Mouse (Mus musculus): Measurements from ENCODE around the gene Lasp1. TPM values are rescaled to one million over a fixed set of nuclear protein-coding genes. Genes with fewer than 3 reads are reported as not detected.
A peak's percentile ranks its signal among the peaks of the same experiment; 100 is the strongest.
"Not testable (repeated sequence)": the region's sequence is repeated elsewhere in the genome, so short reads cannot be mapped to it uniquely, and the experiment has no call there.

Gene Lasp1
- total and polyA plus RNA-seq, 2 experiments from 2014 or later = 152 to 153 TPM

DNA sequence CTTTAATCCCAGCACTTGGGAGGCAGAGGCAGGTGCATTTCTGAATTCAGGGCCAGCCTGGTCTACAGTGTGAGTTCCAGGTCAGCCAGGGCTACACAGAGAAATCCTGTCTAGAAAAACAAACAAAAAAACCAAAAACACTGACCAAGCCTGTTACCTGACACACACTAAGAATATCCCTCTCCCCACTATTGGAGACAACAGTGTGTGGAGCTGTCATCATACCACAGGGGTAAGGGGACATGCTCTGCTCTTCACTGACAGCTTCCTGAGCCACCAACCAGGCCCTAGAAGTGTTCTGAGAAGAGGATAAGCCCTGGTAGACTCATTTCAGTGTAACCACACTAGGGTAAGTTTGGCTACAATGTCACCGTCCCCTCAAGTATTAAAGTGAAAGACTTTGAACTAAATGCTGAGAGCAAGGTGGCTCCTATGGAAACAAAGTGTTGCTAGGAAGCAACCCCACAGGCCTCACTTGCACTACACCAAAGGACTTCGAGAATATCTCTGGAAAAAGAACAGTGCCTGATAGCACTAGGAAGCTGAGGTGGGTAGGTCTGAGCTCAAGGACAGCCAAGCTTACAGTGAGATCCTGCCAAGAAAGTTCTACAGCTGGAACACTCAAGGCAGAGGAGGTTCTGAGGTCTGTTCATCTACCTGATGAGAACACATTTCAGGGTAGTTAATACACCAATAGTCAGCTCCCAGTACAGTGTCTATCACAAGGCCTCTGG is 18.7 kb upstream of the Lasp1 start:
- DNase-seq = no peak
- Histone ChIP-seq H3K4me1 (ENCODE audit: insufficient read depth) (peaks cover 8% of the 10 kb centered on the region; the same call in 1 of the 2 replicates), H3K9ac (no peak overlapping the region), H3K4me2 (ENCODE audit: low read depth) (peak overlapping the region; percentile 74), H3K4me3 (ENCODE audit: low read depth, low read length) (no peak overlapping the region), H3K9me3 (ENCODE audit: low read length) (no peaks in the 10 kb centered on the region), H3K27ac (ENCODE audit: low read depth, low read length) (no peak overlapping the region; the same call in 1 of the 2 replicates), H3K27me3 (ENCODE audit: insufficient read depth, low read length) (no peaks in the 10 kb centered on the region), H3K36me3 (ENCODE audit: insufficient read depth) (peaks cover 47% of the 10 kb centered on the region)
- TF ChIP-seq CTCF (IDR thresholded peaks at IDR 0.05; ENCODE audit: low read depth) = no peak
- 84% methylated on average over 2 of the region's 2 CpGs for WGBS
- ATAC-seq = no peak

- ATAC-seq (no peak), DNase-seq (no peak)
- Histone ChIP-seq H3K36me3 (ENCODE audit: insufficient read depth) (peaks cover 41% of the 10 kb centered on the region), H3K27ac (ENCODE audit: low read depth, low read length) (peak overlapping the region; percentile 95; the same call in 1 of the 2 replicates), H3K4me3 (ENCODE audit: low read depth, low read length) (peak overlapping the region; percentile 83), H3K27me3 (ENCODE audit: insufficient read depth, low read length) (no peaks in the 10 kb centered on the region), H3K9ac (peak overlapping the region; percentile 94), H3K4me2 (ENCODE audit: low read depth) (peak overlapping the region; percentile 74), H3K4me1 (ENCODE audit: insufficient read depth) (peaks cover 8% of the 10 kb centered on the region; the same call in 1 of the 2 replicates), H3K9me3 (ENCODE audit: low read length) (no peaks in the 10 kb centered on the region)
- 2% methylated on average over 11 of the region's 11 CpGs for WGBS
- no peak for TF ChIP-seq CTCF (IDR thresholded peaks at IDR 0.05; ENCODE audit: low read depth)
Observed at GRCm38 (mm10) chr11:97781478-97781831, 17.3 kb upstream of the Lasp1 start.

DNA sequence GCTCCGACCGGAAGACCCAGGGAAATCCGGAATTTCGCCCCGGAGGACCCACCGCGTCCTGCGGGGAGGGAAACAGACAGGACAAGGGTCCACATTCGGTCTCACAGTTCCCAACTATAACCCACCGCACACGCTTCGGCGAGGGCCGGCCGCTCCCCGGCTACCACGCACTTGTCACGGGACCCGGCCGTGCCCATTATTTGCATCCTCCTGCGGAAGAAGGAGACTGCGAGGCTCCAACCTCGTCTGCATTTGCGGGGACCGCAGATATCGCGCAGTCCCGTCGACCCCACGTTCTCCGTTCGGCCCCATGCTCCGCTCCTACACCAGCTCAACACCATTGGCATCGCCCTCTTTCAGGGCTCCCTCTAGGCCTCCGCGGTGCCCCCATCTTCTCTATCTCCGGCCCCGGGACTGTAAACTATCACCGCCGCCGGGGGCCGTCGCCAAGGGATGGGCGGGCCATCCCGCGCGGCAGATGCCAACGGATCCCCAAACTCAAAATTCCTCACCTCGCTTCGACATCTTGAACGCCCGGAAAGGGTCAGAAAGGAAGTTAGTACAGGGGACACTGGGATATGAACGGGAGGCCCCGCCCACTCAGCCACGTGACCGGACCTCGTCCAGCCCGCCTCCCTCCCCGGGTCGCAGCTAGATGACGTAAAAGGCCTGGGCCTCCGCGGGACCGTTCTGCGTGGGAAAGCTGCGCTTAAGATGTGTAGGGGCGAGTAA is 16.8 kb upstream of the Lasp1 start, which contains the start of gene Rpl23:
Gene Rpl23 (minus strand): TSS at position 606 of the 732 bp plus-strand sequence.
- under 1% methylated on average over 67 of the region's 67 CpGs for WGBS
- H3K4me3 ChIP-seq (ENCODE audit: low read depth, low read length) = peak within 1 kb of the TSS; percentile 83
- H3K27ac ChIP-seq (ENCODE audit: low read depth, low read length) = peak within 1 kb of the TSS; percentile 95
- TF ChIP-seq CTCF (IDR thresholded peaks at IDR 0.05; ENCODE audit: low read depth) = peak; percentile 5; the same call in 1 of the 2 replicates
- peak within 1 kb of the TSS; percentile 94 for H3K9ac ChIP-seq
- H3K36me3 ChIP-seq (ENCODE audit: insufficient read depth) = peaks cover 36% of the 10 kb centered on the region
- peaks cover 8% of the 10 kb centered on the region; the same call in 1 of the 2 replicates for H3K4me1 ChIP-seq (ENCODE audit: insufficient read depth)
- H3K9me3 ChIP-seq (ENCODE audit: low read length) = no peaks in the 10 kb centered on the region
- peak; percentile 96 for ATAC-seq
- DNase-seq = peak; percentile 99
- peak within 1 kb of the TSS; percentile 74 for H3K4me2 ChIP-seq (ENCODE audit: low read depth)
- no peaks in the 10 kb centered on the region for H3K27me3 ChIP-seq (ENCODE audit: insufficient read depth, low read length)

DNA sequence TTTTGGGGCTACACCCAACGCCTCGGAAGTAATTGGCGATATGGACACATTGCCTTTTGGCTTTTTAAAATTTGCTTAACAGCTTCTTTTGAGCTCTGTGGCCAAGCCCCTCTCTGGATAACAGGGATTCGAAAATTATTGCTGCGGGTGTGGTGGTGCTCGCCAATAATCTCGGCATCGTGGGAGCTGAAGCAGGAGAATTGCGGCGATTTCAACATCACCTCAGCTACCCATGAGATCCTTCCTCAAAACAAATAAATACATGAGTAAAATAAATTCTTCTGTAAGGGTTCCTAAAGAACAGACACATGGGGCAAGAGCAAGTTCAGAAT is 16.3 kb upstream of the Lasp1 start:
- no peaks in the 10 kb centered on the region for H3K27me3 ChIP-seq (ENCODE audit: insufficient read depth, low read length)
- peak overlapping the region; percentile 95 for H3K27ac ChIP-seq (ENCODE audit: low read depth, low read length)
- H3K36me3 ChIP-seq (ENCODE audit: insufficient read depth) = peaks cover 31% of the 10 kb centered on the region
- WGBS = under 1% methylated on average over 10 of the region's 10 CpGs
- no peak for TF ChIP-seq CTCF (IDR thresholded peaks at IDR 0.05; ENCODE audit: low read depth)
- no peak for DNase-seq
- peak overlapping the region; percentile 83 for H3K4me3 ChIP-seq (ENCODE audit: low read depth, low read length)
- H3K9ac ChIP-seq = peak overlapping the region; percentile 94
- H3K9me3 ChIP-seq (ENCODE audit: low read length) = no peaks in the 10 kb centered on the region
- H3K4me1 ChIP-seq (ENCODE audit: insufficient read depth) = peaks cover 8% of the 10 kb centered on the region; the same call in 1 of the 2 replicates
- no peak for ATAC-seq
- H3K4me2 ChIP-seq (ENCODE audit: low read depth) = peak overlapping the region; percentile 74

DNA sequence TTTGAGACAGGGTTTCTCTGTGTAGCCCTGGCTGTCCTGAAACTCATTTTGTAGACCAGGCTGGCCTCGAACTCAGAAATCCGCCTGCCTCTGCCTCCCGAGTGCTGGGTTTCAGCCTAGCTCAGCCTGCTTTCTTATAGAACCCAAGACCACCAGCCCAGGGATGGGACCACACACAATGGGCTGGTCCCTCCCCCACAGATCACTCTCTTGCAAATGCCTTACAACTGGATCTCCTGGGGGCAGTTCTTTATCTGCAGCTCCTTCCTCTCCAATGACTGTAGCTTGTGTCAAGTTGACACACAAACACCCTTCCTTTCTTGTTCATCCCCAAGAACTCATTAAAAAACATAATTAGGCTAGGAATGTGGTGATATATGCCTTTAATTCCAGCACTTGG is 10.8 kb upstream of the Lasp1 start:
- ATAC-seq (no peak), DNase-seq (no peak)
- Histone ChIP-seq H3K36me3 (ENCODE audit: insufficient read depth) (no peaks in the 10 kb centered on the region), H3K27me3 (ENCODE audit: insufficient read depth, low read length) (no peaks in the 10 kb centered on the region), H3K4me3 (ENCODE audit: low read depth, low read length) (no peak overlapping the region), H3K4me2 (ENCODE audit: low read depth) (no peak overlapping the region), H3K4me1 (ENCODE audit: insufficient read depth) (no peaks in the 10 kb centered on the region), H3K9ac (no peak overlapping the region), H3K27ac (ENCODE audit: low read depth, low read length) (no peak overlapping the region), H3K9me3 (ENCODE audit: low read length) (no peaks in the 10 kb centered on the region)
- TF ChIP-seq CTCF (IDR thresholded peaks at IDR 0.05; ENCODE audit: low read depth) = no peak
- 94% methylated on average over 3 of the region's 3 CpGs for WGBS

DNA sequence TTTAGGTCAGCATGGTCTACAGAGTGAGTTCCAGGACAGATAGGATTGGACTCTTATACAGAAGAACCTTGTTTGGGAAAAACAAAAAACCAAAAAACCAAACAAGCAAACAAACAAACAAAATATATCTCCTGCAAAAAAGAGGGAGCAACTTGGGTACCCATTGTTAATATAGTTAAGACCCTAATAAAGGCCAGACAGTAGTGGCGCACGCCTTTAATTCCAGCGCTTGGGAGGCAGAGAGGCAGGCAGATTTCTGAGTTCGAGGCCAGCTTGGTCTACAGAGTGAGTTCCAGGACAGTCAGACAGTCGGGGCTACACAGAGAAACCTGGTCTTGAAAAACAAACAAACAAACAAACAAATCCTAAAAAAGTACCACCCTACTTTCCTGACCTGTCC is 9.1 kb upstream of the Lasp1 start:
- WGBS = 88% methylated on average over 5 of the region's 5 CpGs
- H3K27ac ChIP-seq (ENCODE audit: low read depth, low read length) = no peak overlapping the region
- H3K36me3 ChIP-seq (ENCODE audit: insufficient read depth) = no peaks in the 10 kb centered on the region
- no peaks in the 10 kb centered on the region for H3K4me1 ChIP-seq (ENCODE audit: insufficient read depth)
- H3K9ac ChIP-seq = no peak overlapping the region
- no peak for TF ChIP-seq CTCF (IDR thresholded peaks at IDR 0.05; ENCODE audit: low read depth)
- no peak overlapping the region for H3K4me2 ChIP-seq (ENCODE audit: low read depth)
- H3K9me3 ChIP-seq (ENCODE audit: low read length) = no peaks in the 10 kb centered on the region
- H3K4me3 ChIP-seq (ENCODE audit: low read depth, low read length) = no peak overlapping the region
- no peaks in the 10 kb centered on the region for H3K27me3 ChIP-seq (ENCODE audit: insufficient read depth, low read length)
- DNase-seq (no peak), ATAC-seq (no peak)

DNA sequence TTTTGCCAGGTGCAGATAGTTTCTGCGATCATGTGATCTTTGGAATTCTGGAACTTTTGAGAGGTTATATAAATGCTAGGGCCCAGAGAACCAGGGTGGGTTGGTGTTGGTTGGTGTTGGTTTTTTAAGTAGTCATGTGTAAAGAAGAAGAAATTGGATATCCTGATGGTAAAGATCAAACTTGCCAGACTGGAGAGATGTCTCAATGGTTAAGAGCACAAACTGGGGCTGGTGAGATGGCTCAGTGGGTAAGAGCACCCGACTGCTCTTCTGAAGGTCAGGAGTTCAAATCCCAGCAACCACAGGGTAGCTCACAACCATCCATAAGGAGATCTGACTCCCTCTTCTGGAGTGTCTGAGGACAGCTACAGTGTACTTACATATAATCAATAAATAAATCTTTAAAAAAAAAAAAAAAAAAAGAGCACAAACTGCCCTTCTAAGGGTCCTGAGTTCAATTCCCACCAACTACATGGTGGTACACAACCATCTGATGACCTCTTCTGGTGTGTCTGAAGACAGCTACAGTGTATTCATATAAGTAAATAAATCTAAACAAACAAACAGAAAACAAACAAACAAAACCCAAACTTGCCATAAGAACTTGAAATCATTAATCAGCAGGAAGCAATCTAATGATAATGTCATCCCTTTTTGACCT is 7.9 kb upstream of the Lasp1 start:
- not testable (repeated sequence) for DNase-seq; H3K36me3 ChIP-seq (ENCODE audit: insufficient read depth); H3K27me3 ChIP-seq (ENCODE audit: insufficient read depth, low read length); ATAC-seq; H3K4me1 ChIP-seq (ENCODE audit: insufficient read depth); H3K4me3 ChIP-seq (ENCODE audit: low read depth, low read length); H3K27ac ChIP-seq (ENCODE audit: low read depth, low read length); H3K4me2 ChIP-seq (ENCODE audit: low read depth); H3K9me3 ChIP-seq (ENCODE audit: low read length); H3K9ac ChIP-seq
- 78% methylated on average over 2 of the region's 2 CpGs for WGBS

Measured in forebrain, postnatal 0 days (tissue).